28 mouse cellular contexts compared by ENCODE assay signal in genomic region chr11:95832129-95833005, GRCm38 (mm10). TPM values are rescaled to one million over a fixed set of nuclear protein-coding genes. Genes with fewer than 3 reads are reported as not detected.
DNase-seq lines count a peak whose midpoint lies in the region; ATAC-seq and TF ChIP-seq lines count a peak whose summit lies in the region.
"Had no signal": no experiment of that assay in that cellular context is flagged by ENCODE, and none has a peak within 500 bp of the region (broad histone marks: within the 10 kb centered on the region; RNA-seq: fewer than 3 reads in every experiment).

No protein-coding gene starts in this region.

- no peaks in the 10 kb centered on the region for H3K36me3 ChIP-seq in hindbrain, embryonic 11.5 days (ENCODE audit: control insufficient read depth, insufficient read depth, low read length)
- H3K36me3 ChIP-seq in hindbrain, embryonic 16.5 days (ENCODE audit: control insufficient read depth, insufficient read depth, low read length) = no peaks in the 10 kb centered on the region
- H3K36me3 ChIP-seq in MEL (ENCODE audit: control insufficient read depth in 1 of 2, insufficient read depth in 2 of 2, low read length in 2 of 2) = peaks cover 0 to 31% of the 10 kb centered on the region in 2 experiments; a peak in 2 of 4 replicates
- no peaks in the 10 kb centered on the region for H3K36me3 ChIP-seq in embryonic facial prominence, embryonic 13.5 days
- H3K36me3 ChIP-seq: embryonic facial prominence, embryonic 12.5 days; forebrain, embryonic 10.5 days; forebrain, embryonic 15.5 days; heart, embryonic 15.5 days; hindbrain, embryonic 15.5 days; midbrain, embryonic 15.5 days; neural tube, embryonic 15.5 days had no signal

- no peaks in the 10 kb centered on the region for H3K9me3 ChIP-seq in hindbrain, embryonic 11.5 days (ENCODE audit: control insufficient read depth, low read length)
- no peaks in the 10 kb centered on the region for H3K9me3 ChIP-seq in hindbrain, embryonic 16.5 days (ENCODE audit: control insufficient read depth, low read length)
- no peaks in the 10 kb centered on the region for H3K9me3 ChIP-seq in MEL (replicated peaks; ENCODE audit: insufficient read depth, low read length)
- H3K9me3 ChIP-seq in embryonic facial prominence, embryonic 13.5 days = no peaks in the 10 kb centered on the region
- H3K9me3 ChIP-seq: embryonic facial prominence, embryonic 12.5 days; forebrain, embryonic 10.5 days; forebrain, embryonic 15.5 days; heart, embryonic 15.5 days; hindbrain, embryonic 15.5 days; liver, embryonic 13.5 days; midbrain, embryonic 15.5 days; neural tube, embryonic 15.5 days had no signal

- H3K4me1 ChIP-seq in hindbrain, embryonic 11.5 days (replicated peaks; ENCODE audit: control insufficient read depth, insufficient read depth, low read length) = peaks cover 6% of the 10 kb centered on the region; the same call in 1 of the 2 replicates
- H3K4me1 ChIP-seq in hindbrain, embryonic 16.5 days (ENCODE audit: control insufficient read depth, insufficient read depth, low read depth, low read length) = peaks cover 25% of the 10 kb centered on the region
- peaks cover 26 to 59% of the 10 kb centered on the region in 2 experiments for H3K4me1 ChIP-seq in MEL (ENCODE audit: control insufficient read depth in 1 of 2, insufficient read depth in 2 of 2, low read length in 2 of 2)
- H3K4me1 ChIP-seq in embryonic facial prominence, embryonic 13.5 days = peaks cover 48% of the 10 kb centered on the region

- TF ChIP-seq CTCF in MEL (IDR thresholded peaks at IDR 0.05 in 2 of 3, conservative IDR thresholded peaks at IDR 0.05 in 1 of 3; ENCODE audit: control insufficient read depth in 1 of 3, insufficient read depth in 1 of 3, low read depth in 2 of 3, low read length in 3 of 3, poor library complexity in 1 of 3, severe bottlenecking in 1 of 3) = no peak

- no peaks in the 10 kb centered on the region; the same call in 1 of the 2 replicates for H3K79me2 ChIP-seq in MEL (ENCODE audit: control insufficient read depth, insufficient read depth, low read length, poor library complexity)

- no peak for TF ChIP-seq EP300 in MEL (IDR thresholded peaks at IDR 0.05; ENCODE audit: low read depth in 1 of 2, low read length in 2 of 2)

- H3K4me2 ChIP-seq in hindbrain, embryonic 11.5 days (replicated peaks; ENCODE audit: low read depth, low read length) = no peak overlapping the region
- no peak overlapping the region for H3K4me2 ChIP-seq in hindbrain, embryonic 16.5 days (ENCODE audit: low read length)
- H3K4me2 ChIP-seq in embryonic facial prominence, embryonic 13.5 days = no peak overlapping the region
- H3K4me2 ChIP-seq: forebrain, embryonic 15.5 days; midbrain, embryonic 15.5 days had no signal

- TF ChIP-seq RAD21 in MEL (IDR thresholded peaks at IDR 0.05; ENCODE audit: low read depth, low read length) = no peak

- no peak for ATAC-seq in hindbrain, embryonic 11.5 days (ENCODE audit: low FRiP score)
- no peak for ATAC-seq in hindbrain, embryonic 16.5 days
- no peak for ATAC-seq in embryonic facial prominence, embryonic 13.5 days (ENCODE audit: insufficient number of reproducible peaks, insufficient read depth, low FRiP score, low TSS enrichment, low read depth)
- ATAC-seq: activated CD4-positive, CD25-positive, alpha-beta regulatory T cell, adult 4 months; CD4-positive, CD25-positive, alpha-beta regulatory T cell, adult 4 months; forebrain, embryonic 15.5 days; midbrain, embryonic 15.5 days had no signal

- H3K9ac ChIP-seq in hindbrain, embryonic 11.5 days (ENCODE audit: low read depth, low read length) = no peak overlapping the region
- no peak overlapping the region for H3K9ac ChIP-seq in hindbrain, embryonic 16.5 days (ENCODE audit: low read depth, low read length)
- no peak overlapping the region for H3K9ac ChIP-seq in MEL (ENCODE audit: control insufficient read depth, low read depth, low read length, poor library complexity, severe bottlenecking)
- H3K9ac ChIP-seq in embryonic facial prominence, embryonic 13.5 days = no peak overlapping the region
- H3K9ac ChIP-seq: embryonic facial prominence, embryonic 12.5 days; forebrain, embryonic 15.5 days; heart, embryonic 15.5 days; hindbrain, embryonic 15.5 days; midbrain, embryonic 15.5 days; neural tube, embryonic 15.5 days had no signal

- peaks cover 80% of the 10 kb centered on the region for H3K27me3 ChIP-seq in hindbrain, embryonic 11.5 days (ENCODE audit: control insufficient read depth, insufficient read depth, low read length)
- peaks cover 71% of the 10 kb centered on the region for H3K27me3 ChIP-seq in hindbrain, embryonic 16.5 days (replicated peaks; ENCODE audit: control insufficient read depth, insufficient read depth, low read length)
- H3K27me3 ChIP-seq in MEL (ENCODE audit: control insufficient read depth in 1 of 2, insufficient read depth in 2 of 2, low read length in 2 of 2) = no peaks in the 10 kb centered on the region
- peaks cover 99% of the 10 kb centered on the region for H3K27me3 ChIP-seq in embryonic facial prominence, embryonic 13.5 days

- WGBS in hindbrain, embryonic 11.5 days = 36% methylated on average over 18 of the region's 18 CpGs
- WGBS in hindbrain, embryonic 16.5 days = 39% methylated on average over 18 of the region's 18 CpGs
- 29% methylated on average over 18 of the region's 18 CpGs for WGBS in embryonic facial prominence, embryonic 13.5 days

- DNase-seq in hindbrain, embryonic 11.5 days (ENCODE audit: low spot score) = peak; percentile 39
- peak; percentile 23 for DNase-seq in retina, postnatal 1 day
- no peak for DNase-seq in retina, embryonic 14.5 days (ENCODE audit: low spot score)
- DNase-seq in MEL (ENCODE audit: low read depth, low spot score) = peak; percentile 14
- no peak for DNase-seq in cerebellum, adult 18-20 months
- DNase-seq: adrenal gland, adult 8-10 months; cerebellum, adult 9-10 months; cerebellum, postnatal 36 days; kidney, adult 18-20 months; left cerebral cortex, postnatal 4 days; liver, embryonic 13.5 days; lung, adult 2 months; lung, postnatal 10 days; right cerebral cortex, adult 18-20 months; spleen, adult 18-20 months had no signal

- no peak overlapping the region for H3K27ac ChIP-seq in hindbrain, embryonic 11.5 days (ENCODE audit: low read depth, low read length)
- no peak overlapping the region for H3K27ac ChIP-seq in hindbrain, embryonic 16.5 days (ENCODE audit: low read depth, low read length)
- no peak overlapping the region for H3K27ac ChIP-seq in MEL (ENCODE audit: control insufficient read depth, low read depth, low read length)
- no peak overlapping the region for H3K27ac ChIP-seq in embryonic facial prominence, embryonic 13.5 days
- H3K27ac ChIP-seq: embryonic facial prominence, embryonic 12.5 days; forebrain, embryonic 10.5 days; forebrain, embryonic 15.5 days; heart, embryonic 15.5 days; hindbrain, embryonic 15.5 days; kidney, postnatal 0 days; liver, embryonic 13.5 days; macrophage; midbrain, embryonic 15.5 days; neural tube, embryonic 15.5 days had no signal

- no peak; a peak in 1 of 4 replicates for TF ChIP-seq POLR2A in MEL (IDR thresholded peaks at IDR 0.05; ENCODE audit: control insufficient read depth in 1 of 2, insufficient read depth in 1 of 2, low read depth in 1 of 2, low read length in 2 of 2, poor library complexity in 1 of 2)

- H3K4me3 ChIP-seq in hindbrain, embryonic 11.5 days (ENCODE audit: low read depth, low read length) = no peak overlapping the region
- H3K4me3 ChIP-seq in hindbrain, embryonic 16.5 days (ENCODE audit: low read length) = no peak overlapping the region
- H3K4me3 ChIP-seq in MEL (ENCODE audit: control insufficient read depth in 1 of 2, insufficient read depth in 1 of 2, low read depth in 2 of 2, low read length in 2 of 2) = no peak overlapping the region
- 0 out of 2 replicates have a peak overlapping the region, but pooled peaks have one; percentile 6 for H3K4me3 ChIP-seq in embryonic facial prominence, embryonic 13.5 days
- H3K4me3 ChIP-seq: forebrain, embryonic 15.5 days; midbrain, embryonic 15.5 days had no signal

TF ChIP-seq in MEL, 35 proteins besides CTCF, POLR2A, EP300 and RAD21:
- TF ChIP-seq SMC3 (IDR thresholded peaks at IDR 0.05; ENCODE audit: low read depth, low read length) (no peak), TBP (IDR thresholded peaks at IDR 0.05; ENCODE audit: low read depth, low read length) (no peak), GABPA (IDR thresholded peaks at IDR 0.05; ENCODE audit: low read depth, low read length) (no peak), ZKSCAN1 (IDR thresholded peaks at IDR 0.05; ENCODE audit: low read depth, low read length) (no peak), BHLHE40 (IDR thresholded peaks at IDR 0.05; ENCODE audit: borderline replicate concordance, low read depth, low read length) (no peak), HCFC1 (IDR thresholded peaks at IDR 0.05; ENCODE audit: low read depth, low read length) (no peak), MYC (IDR thresholded peaks at IDR 0.05; ENCODE audit: low read depth, low read length) (no peak), SIN3A (IDR thresholded peaks at IDR 0.05; ENCODE audit: low read length) (no peak)

RNA-seq across cellular contexts. Expression of gene Gngt2, which starts 4.6 kb away (rescaled TPM):
- 7.1 and 7.6 TPM in 2 replicates for polyA plus RNA-seq in hindbrain, embryonic 11.5 days (2014; fragmentation: Nextera tagmentation; extraction: Ambion mirVana)
- 3.7 and 3.9 TPM in 2 replicates for polyA plus RNA-seq in hindbrain, embryonic 16.5 days (2015; fragmentation: Nextera tagmentation; extraction: Ambion mirVana)
- total RNA-seq in MEL (2012; rRNA removed) = 23.5 and 24.0 TPM in 2 replicates
- polyA plus RNA-seq in MEL (2012; ENCODE audit: insufficient read depth in 1 of 2, insufficient read length in 2 of 2, low read depth in 1 of 2, low replicate concordance in 2 of 2, missing spikeins in 1 of 2) = 10 to 100 TPM in 1 of 2 experiments, not detected in 1; 25.9 TPM
- polyA plus RNA-seq in embryonic facial prominence, embryonic 13.5 days (2015; fragmentation: Nextera tagmentation; extraction: Ambion mirVana) = 12.9 and 13.3 TPM in 2 replicates

RNA-seq across cellular contexts. Expression of gene Phospho1, which starts 8.1 kb away (rescaled TPM):
- not detected in 2 replicates for polyA plus RNA-seq in hindbrain, embryonic 11.5 days (2014; fragmentation: Nextera tagmentation; extraction: Ambion mirVana)
- polyA plus RNA-seq in hindbrain, embryonic 16.5 days (2015; fragmentation: Nextera tagmentation; extraction: Ambion mirVana) = 0.54 TPM in 1 of 2 replicates, not detected in the other
- 15.4 and 17.7 TPM in 2 replicates for total RNA-seq in MEL (2012; rRNA removed)
- 10 to 100 TPM in 1 of 2 experiments, not detected in 1; 76.0 TPM for polyA plus RNA-seq in MEL (2012; ENCODE audit: insufficient read depth in 1 of 2, insufficient read length in 2 of 2, low read depth in 1 of 2, low replicate concordance in 2 of 2, missing spikeins in 1 of 2)
- 2.3 and 4.6 TPM in 2 replicates for polyA plus RNA-seq in embryonic facial prominence, embryonic 13.5 days (2015; fragmentation: Nextera tagmentation; extraction: Ambion mirVana)
- polyA plus RNA-seq: activated CD4-positive, CD25-positive, alpha-beta regulatory T cell, adult 4 months; CD4-positive, CD25-positive, alpha-beta regulatory T cell, adult 4 months; embryonic facial prominence, embryonic 12.5 days; forebrain, embryonic 10.5 days; forebrain, embryonic 15.5 days; kidney, postnatal 0 days; midbrain, embryonic 15.5 days had no signal

RNA-seq across cellular contexts. Expression of gene Abi3, which starts 9.9 kb away (rescaled TPM):
- polyA plus RNA-seq in hindbrain, embryonic 11.5 days (2014; fragmentation: Nextera tagmentation; extraction: Ambion mirVana) = 2.4 and 2.6 TPM in 2 replicates
- polyA plus RNA-seq in hindbrain, embryonic 16.5 days (2015; fragmentation: Nextera tagmentation; extraction: Ambion mirVana) = 2.4 and 2.6 TPM in 2 replicates
- 3.2 and 3.3 TPM in 2 replicates for total RNA-seq in MEL (2012; rRNA removed)
- polyA plus RNA-seq in MEL (2012; ENCODE audit: insufficient read depth in 1 of 2, insufficient read length in 2 of 2, low read depth in 1 of 2, low replicate concordance in 2 of 2, missing spikeins in 1 of 2) = 10 to 100 TPM in 1 of 2 experiments, not detected in 1; 15.4 TPM
- 4.4 and 7.9 TPM in 2 replicates for polyA plus RNA-seq in embryonic facial prominence, embryonic 13.5 days (2015; fragmentation: Nextera tagmentation; extraction: Ambion mirVana)

Comparison
In these comparisons a context has a peak if more than half of its experiments do, and no peak if none do; other contexts are left out.
1. DNase-seq: peak in hindbrain, embryonic 11.5 days (single experiment), retina, postnatal 1 day (single experiment) and MEL (single experiment); none in retina, embryonic 14.5 days (single experiment) and cerebellum, adult 18-20 months (0 of 2).